Mouse (Mus musculus) embryonic facial prominence, embryonic 11.5 days (tissue): ENCODE results near the gene Ank3. TPM values are rescaled to one million over a fixed set of nuclear protein-coding genes. Genes with fewer than 3 reads are reported as not detected.

Experiments
- ATAC-seq: fragments of 200-750 bp; cut with Nextera tagmentation; replicated peaks from 2 replicates; pipeline ENCODE4 v1.8.0; 2017; ENCODE audit warnings: low read depth; ENCODE audit not compliant: insufficient number of reproducible peaks, low FRiP score, low TSS enrichment
- DNase-seq: peaks from one replicate; pipeline ENCODE4 v3.0.0-alpha.2; 2015; ENCODE audit warnings: low spot score
- H3K27ac ChIP-seq: fragments of 300-500 bp; sonication (generic); replicated peaks from 2 replicates; pipeline ENCODE4 v1.5.1; 2014; ENCODE audit warnings: mild to moderate bottlenecking, low read depth, low read length, control low read depth
- H3K27me3 ChIP-seq: fragments of 300-500 bp; sonication (generic); 2 replicates; pipeline ENCODE4 v1.6.1; 2014; ENCODE audit warnings: mild to moderate bottlenecking, low read length, moderate library complexity, mixed read lengths; ENCODE audit not compliant: control insufficient read depth, insufficient read depth
- H3K36me3 ChIP-seq: fragments of 300-500 bp; sonication (generic); replicated peaks from 2 replicates; pipeline ENCODE4 v1.6.1; 2014; ENCODE audit warnings: low read depth, mild to moderate bottlenecking, low read length, moderate library complexity, mixed read lengths; ENCODE audit not compliant: control insufficient read depth, insufficient read depth
- H3K4me1 ChIP-seq: fragments of 300-500 bp; sonication (generic); 2 replicates; pipeline ENCODE4 v1.6.1; 2014; ENCODE audit warnings: low read length, mixed read lengths; ENCODE audit not compliant: control insufficient read depth, insufficient read depth
- H3K4me2 ChIP-seq: fragments of 300-500 bp; sonication (generic); 2 replicates; pipeline ENCODE4 v1.6.1; 2014; ENCODE audit warnings: low read depth, mild to moderate bottlenecking, control low read depth, low read length, moderate library complexity
- H3K4me3 ChIP-seq: fragments of 300-500 bp; sonication (generic); 2 replicates; pipeline ENCODE4 v1.5.1; 2014; ENCODE audit warnings: low read depth, low read length, control low read depth
- H3K9ac ChIP-seq: fragments of 300-500 bp; sonication (generic); replicated peaks from 2 replicates; pipeline ENCODE4 v1.6.1; 2014; ENCODE audit warnings: mild to moderate bottlenecking, control low read depth, low read length
- H3K9me3 ChIP-seq: fragments of 300-500 bp; sonication (generic); replicated peaks from 2 replicates; pipeline ENCODE4 v1.6.1; 2016; ENCODE audit warnings: mild to moderate bottlenecking, low read length, inconsistent platforms, mixed read lengths; ENCODE audit not compliant: control insufficient read depth
- WGBS: fragments of 180-500 bp; shearing (Covaris S2); extraction: QIAGEN DNeasy Blood & Tissue Kit; methylation state at CpG from one replicate; pipeline ENCODE4 v1.1.7; 2014; 5-methylcytosine and 5-hydroxymethylcytosine counted together
- polyA plus RNA-seq: library from polyadenylated mRNA; unstranded; fragments of >200 nt; fragmentation: Nextera tagmentation; extraction: Ambion mirVana; gene quantifications from 2 replicates; pipeline ENCODE4 v1.2.1, GENCODE M21; 2014

Ank3 gene
- polyA plus RNA-seq, 1 experiment from 2014 or later = 32.5 TPM

GRCm38 (mm10) chr10:69446566-69446965, 48.0 kb downstream of the Ank3 start:
- no peak for ATAC-seq
- Histone ChIP-seq H3K9me3 (no peaks in the 10 kb centered on the region), H3K4me2 (no peak overlapping the region), H3K27ac (no peak overlapping the region), H3K4me3 (no peak overlapping the region), H3K36me3 (no peaks in the 10 kb centered on the region), H3K4me1 (no peaks in the 10 kb centered on the region), H3K9ac (no peak overlapping the region), H3K27me3 (no peaks in the 10 kb centered on the region)
- no peak for DNase-seq
- WGBS = 89% methylated on average over 5 of the region's 5 CpGs

- 89% methylated on average over 5 of the region's 5 CpGs for WGBS
- no peak for DNase-seq
- no peak for ATAC-seq
- Histone ChIP-seq H3K27ac (no peak overlapping the region), H3K4me2 (no peak overlapping the region), H3K36me3 (no peaks in the 10 kb centered on the region), H3K4me3 (no peak overlapping the region), H3K9ac (no peak overlapping the region), H3K4me1 (no peaks in the 10 kb centered on the region), H3K27me3 (no peaks in the 10 kb centered on the region), H3K9me3 (no peaks in the 10 kb centered on the region)
Observed at GRCm38 (mm10) chr10:69447308-69447707, 48.7 kb downstream of the Ank3 start.

- no peak for ATAC-seq
- Histone ChIP-seq H3K4me2 (no peak overlapping the region), H3K9ac (no peak overlapping the region), H3K9me3 (no peaks in the 10 kb centered on the region), H3K4me3 (no peak overlapping the region), H3K27me3 (no peaks in the 10 kb centered on the region), H3K27ac (no peak overlapping the region), H3K4me1 (no peaks in the 10 kb centered on the region), H3K36me3 (no peaks in the 10 kb centered on the region)
- 72% methylated on average over 3 of the region's 3 CpGs for WGBS
- no peak for DNase-seq
Observed at GRCm38 (mm10) chr10:69448174-69448573, 49.6 kb downstream of the Ank3 start.

- H3K36me3 ChIP-seq = no peaks in the 10 kb centered on the region
- no peak overlapping the region for H3K27ac ChIP-seq
- no peak overlapping the region for H3K4me2 ChIP-seq
- WGBS = 60% methylated on average over 5 of the region's 5 CpGs
- no peaks in the 10 kb centered on the region for H3K27me3 ChIP-seq
- no peaks in the 10 kb centered on the region for H3K4me1 ChIP-seq
- H3K4me3 ChIP-seq = no peak overlapping the region
- ATAC-seq = no peak
- no peaks in the 10 kb centered on the region for H3K9me3 ChIP-seq
- DNase-seq = no peak
- H3K9ac ChIP-seq = no peak overlapping the region
Observed at GRCm38 (mm10) chr10:69451006-69451405, 52.4 kb downstream of the Ank3 start.

GRCm38 (mm10) chr10:69452180-69452977, 53.8 kb downstream of the Ank3 start:
- Histone ChIP-seq H3K9ac (no peak overlapping the region), H3K4me3 (no peak overlapping the region), H3K4me1 (no peaks in the 10 kb centered on the region), H3K27ac (no peak overlapping the region), H3K9me3 (no peaks in the 10 kb centered on the region), H3K4me2 (no peak overlapping the region), H3K27me3 (no peaks in the 10 kb centered on the region), H3K36me3 (no peaks in the 10 kb centered on the region)
- no peak for ATAC-seq
- 57% methylated on average over 9 of the region's 9 CpGs for WGBS
- DNase-seq = peak; percentile 81

GRCm38 (mm10) chr10:69453531-69453930, 55.0 kb downstream of the Ank3 start:
- Histone ChIP-seq H3K27ac (no peak overlapping the region), H3K9me3 (no peaks in the 10 kb centered on the region), H3K4me1 (no peaks in the 10 kb centered on the region), H3K4me3 (no peak overlapping the region), H3K27me3 (no peaks in the 10 kb centered on the region), H3K4me2 (no peak overlapping the region), H3K36me3 (no peaks in the 10 kb centered on the region), H3K9ac (no peak overlapping the region)
- 87% methylated on average over 6 of the region's 6 CpGs for WGBS
- DNase-seq (no peak), ATAC-seq (no peak)

- Histone ChIP-seq H3K4me3 (no peak overlapping the region), H3K27me3 (no peaks in the 10 kb centered on the region), H3K4me2 (no peak overlapping the region), H3K27ac (no peak overlapping the region), H3K36me3 (no peaks in the 10 kb centered on the region), H3K9ac (no peak overlapping the region), H3K4me1 (no peaks in the 10 kb centered on the region), H3K9me3 (no peaks in the 10 kb centered on the region)
- DNase-seq (no peak), ATAC-seq (no peak)
- WGBS = 66% methylated on average over 7 of the region's 7 CpGs
Observed at GRCm38 (mm10) chr10:69454480-69454879, 55.9 kb downstream of the Ank3 start.

GRCm38 (mm10) chr10:69464826-69465225, 66.3 kb downstream of the Ank3 start:
- Histone ChIP-seq H3K4me1 (no peaks in the 10 kb centered on the region), H3K9me3 (no peaks in the 10 kb centered on the region), H3K27me3 (no peaks in the 10 kb centered on the region), H3K36me3 (no peaks in the 10 kb centered on the region), H3K4me2 (no peak overlapping the region), H3K27ac (no peak overlapping the region), H3K9ac (no peak overlapping the region), H3K4me3 (no peak overlapping the region)
- ATAC-seq = no peak
- 84% methylated on average over 4 of the region's 4 CpGs for WGBS
- no peak for DNase-seq
